10 mouse cellular contexts compared by ENCODE assay signal in the genomic region with DNA sequence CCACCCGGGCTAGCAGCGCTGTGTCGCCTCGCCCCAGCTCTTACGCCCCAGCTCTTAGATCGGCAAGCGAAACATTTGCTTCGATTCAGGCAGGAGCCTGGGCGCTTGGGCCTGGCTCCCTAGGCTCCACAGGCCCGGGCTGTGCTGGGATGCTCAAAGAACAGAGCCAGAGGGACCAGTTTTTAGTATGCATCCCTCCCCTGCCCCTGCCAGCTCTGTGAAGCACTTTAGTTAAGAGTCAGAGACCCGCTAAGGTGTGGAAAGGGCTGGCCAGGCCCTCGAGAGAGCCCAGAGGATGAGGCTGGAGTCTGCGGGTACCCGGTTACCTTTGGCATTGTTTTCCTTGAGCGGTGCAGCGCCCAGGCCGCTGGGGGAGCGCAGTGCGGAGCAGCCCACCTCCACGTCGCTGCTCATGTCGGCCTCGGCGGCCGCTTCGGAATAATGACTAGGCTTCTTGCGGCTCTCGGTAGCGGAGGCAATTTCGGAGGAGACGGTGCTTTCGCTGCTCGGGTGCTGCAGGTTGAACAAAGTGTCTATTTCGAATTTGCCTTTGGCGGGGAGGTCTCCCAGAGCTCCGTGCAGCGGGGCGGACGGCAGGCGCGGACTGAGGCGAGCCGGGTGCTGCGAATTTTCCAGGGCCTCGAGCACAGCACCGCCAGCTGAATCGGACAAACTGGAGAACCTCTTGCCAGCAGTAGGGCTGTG. TPM values are rescaled to one million over a fixed set of nuclear protein-coding genes. Genes with fewer than 3 reads are reported as not detected.
DNase-seq lines count a peak whose midpoint lies in the region; ATAC-seq and TF ChIP-seq lines count a peak whose summit lies in the region.
"Had no signal": no experiment of that assay in that cellular context is flagged by ENCODE, and none has a peak within 500 bp of the region (broad histone marks: within the 10 kb centered on the region; RNA-seq: fewer than 3 reads in every experiment).

No protein-coding gene starts in this region.

- peaks cover 75% of the 10 kb centered on the region for H3K27me3 ChIP-seq in kidney, postnatal 0 days (ENCODE audit: insufficient read depth, low read length)
- peaks cover 90% of the 10 kb centered on the region for H3K27me3 ChIP-seq in kidney, embryonic 14.5 days (ENCODE audit: control insufficient read depth, insufficient read depth, low read length)
- peaks cover 65% of the 10 kb centered on the region for H3K27me3 ChIP-seq in hindbrain, embryonic 15.5 days

- WGBS in kidney, postnatal 0 days: 2% methylated on average over 47 of the region's 47 CpGs
- WGBS in kidney, embryonic 14.5 days: under 1% methylated on average over 47 of the region's 47 CpGs
- under 1% methylated on average over 47 of the region's 47 CpGs for WGBS in hindbrain, embryonic 15.5 days

- no peak for TF ChIP-seq CTCF in kidney, postnatal 0 days (IDR thresholded peaks at IDR 0.05; ENCODE audit: low read depth)

- H3K9me3 ChIP-seq in kidney, postnatal 0 days (replicated peaks; ENCODE audit: low read length): no peaks in the 10 kb centered on the region
- H3K9me3 ChIP-seq in kidney, embryonic 14.5 days (ENCODE audit: control insufficient read depth, low read length): no peaks in the 10 kb centered on the region
- no peaks in the 10 kb centered on the region for H3K9me3 ChIP-seq in hindbrain, embryonic 15.5 days

- no peak overlapping the region for H3K27ac ChIP-seq in kidney, postnatal 0 days
- no peak overlapping the region for H3K27ac ChIP-seq in kidney, embryonic 14.5 days (ENCODE audit: low read depth, low read length)
- H3K27ac ChIP-seq in hindbrain, embryonic 15.5 days (replicated peaks): peak overlapping the region; percentile 28

- no peaks in the 10 kb centered on the region for H3K36me3 ChIP-seq in kidney, postnatal 0 days (ENCODE audit: insufficient read depth, low read length)
- H3K36me3 ChIP-seq in kidney, embryonic 14.5 days (ENCODE audit: control insufficient read depth, insufficient read depth, low read length): no peaks in the 10 kb centered on the region
- no peaks in the 10 kb centered on the region for H3K36me3 ChIP-seq in hindbrain, embryonic 15.5 days

- no peak overlapping the region for H3K4me3 ChIP-seq in kidney, postnatal 0 days (replicated peaks; ENCODE audit: low read depth, low read length)
- no peak overlapping the region for H3K4me3 ChIP-seq in kidney, embryonic 14.5 days (ENCODE audit: low read length)
- peak overlapping the region; percentile 20 for H3K4me3 ChIP-seq in hindbrain, embryonic 15.5 days

- H3K4me2 ChIP-seq in kidney, postnatal 0 days (ENCODE audit: low read length): no peak overlapping the region
- H3K4me2 ChIP-seq in kidney, embryonic 14.5 days (replicated peaks; ENCODE audit: low read depth, low read length): no peak overlapping the region
- H3K4me2 ChIP-seq in hindbrain, embryonic 15.5 days: peak overlapping the region; percentile 1; the same call in 1 of the 2 replicates

- peak; percentile 22 for DNase-seq in kidney, postnatal 0 days (ENCODE audit: low spot score)
- peak; percentile 68 for DNase-seq in embryo, embryonic 11 days
- DNase-seq in neural tube, embryonic 10.5 days (ENCODE audit: extremely low spot score, low spot score): peak; percentile 80
- no peak for DNase-seq in thymus, postnatal 25 days
- no peak for DNase-seq in spleen, adult 12 weeks (ENCODE audit: low spot score)
- DNase-seq: right cerebral cortex, postnatal 4 days had no signal

- H3K4me1 ChIP-seq in kidney, postnatal 0 days (replicated peaks; ENCODE audit: insufficient read depth, low read length): peaks cover 4% of the 10 kb centered on the region; the same call in 1 of the 2 replicates
- H3K4me1 ChIP-seq in kidney, embryonic 14.5 days (ENCODE audit: control insufficient read depth, insufficient read depth, low read length): peaks cover 15% of the 10 kb centered on the region
- peaks cover 15% of the 10 kb centered on the region for H3K4me1 ChIP-seq in hindbrain, embryonic 15.5 days (replicated peaks)

- ATAC-seq in kidney, postnatal 0 days (replicated peaks; ENCODE audit: low FRiP score, low read depth): no peak
- ATAC-seq in kidney, embryonic 14.5 days (ENCODE audit: low FRiP score, low TSS enrichment): no peak
- no peak for ATAC-seq in hindbrain, embryonic 15.5 days (ENCODE audit: low FRiP score, low read depth)

- H3K9ac ChIP-seq in kidney, postnatal 0 days (ENCODE audit: low read depth, low read length): no peak overlapping the region
- H3K9ac ChIP-seq in kidney, embryonic 14.5 days (ENCODE audit: low read depth, low read length): no peak overlapping the region
- H3K9ac ChIP-seq in hindbrain, embryonic 15.5 days: no peak overlapping the region

RNA-seq across cellular contexts. Expression of a gene that starts 0.5 kb away (rescaled TPM):
- polyA plus RNA-seq in kidney, postnatal 0 days (2015; fragmentation: Nextera tagmentation; extraction: Ambion mirVana): 0.08 TPM in 1 of 2 replicates, not detected in the other
- not detected in 2 replicates for polyA plus RNA-seq in kidney, embryonic 14.5 days (2014; fragmentation: Nextera tagmentation; extraction: Ambion mirVana)
- polyA plus RNA-seq in hindbrain, embryonic 15.5 days (2015; fragmentation: Nextera tagmentation; extraction: Ambion mirVana): 0.76 and 0.87 TPM in 2 replicates
- polyA plus RNA-seq: kidney, embryonic 16.5 days; lung, embryonic 16.5 days had no signal

RNA-seq across cellular contexts. Expression of a gene that starts 9.3 kb away (rescaled TPM):
- 0.10 TPM in 1 of 2 replicates, not detected in the other for polyA plus RNA-seq in kidney, postnatal 0 days (2015; fragmentation: Nextera tagmentation; extraction: Ambion mirVana)
- 0.17 and 0.22 TPM in 2 replicates for polyA plus RNA-seq in kidney, embryonic 14.5 days (2014; fragmentation: Nextera tagmentation; extraction: Ambion mirVana)
- not detected in 2 replicates for polyA plus RNA-seq in hindbrain, embryonic 15.5 days (2015; fragmentation: Nextera tagmentation; extraction: Ambion mirVana)
- polyA plus RNA-seq: lung, embryonic 16.5 days had no signal

RNA-seq across cellular contexts. Expression of a gene that starts 16.0 kb away (rescaled TPM):
- 2.6 and 2.8 TPM in 2 replicates for polyA plus RNA-seq in kidney, postnatal 0 days (2015; fragmentation: Nextera tagmentation; extraction: Ambion mirVana)
- polyA plus RNA-seq in kidney, embryonic 14.5 days (2014; fragmentation: Nextera tagmentation; extraction: Ambion mirVana): 6.2 and 7.2 TPM in 2 replicates
- not detected in 2 replicates for polyA plus RNA-seq in hindbrain, embryonic 15.5 days (2015; fragmentation: Nextera tagmentation; extraction: Ambion mirVana)
- polyA plus RNA-seq: lung, embryonic 16.5 days had no signal

RNA-seq across cellular contexts. Expression of a gene that starts 20.5 kb away (rescaled TPM):
- 19.7 and 23.8 TPM in 2 replicates for polyA plus RNA-seq in kidney, postnatal 0 days (2015; fragmentation: Nextera tagmentation; extraction: Ambion mirVana)
- polyA plus RNA-seq in kidney, embryonic 14.5 days (2014; fragmentation: Nextera tagmentation; extraction: Ambion mirVana): 54.5 and 56.2 TPM in 2 replicates
- polyA plus RNA-seq in hindbrain, embryonic 15.5 days (2015; fragmentation: Nextera tagmentation; extraction: Ambion mirVana): not detected in 2 replicates
- polyA plus RNA-seq: lung, embryonic 16.5 days had no signal

RNA-seq across cellular contexts. Expression of a gene that starts 32.9 kb away (rescaled TPM):
- polyA plus RNA-seq in kidney, postnatal 0 days (2015; fragmentation: Nextera tagmentation; extraction: Ambion mirVana): 44.6 and 45.5 TPM in 2 replicates
- 45.1 and 45.9 TPM in 2 replicates for polyA plus RNA-seq in kidney, embryonic 14.5 days (2014; fragmentation: Nextera tagmentation; extraction: Ambion mirVana)
- polyA plus RNA-seq in hindbrain, embryonic 15.5 days (2015; fragmentation: Nextera tagmentation; extraction: Ambion mirVana): not detected in 2 replicates

Comparison
In these comparisons a context has a peak if more than half of its experiments do, and no peak if none do; other contexts are left out.
1. DNase-seq: peak in kidney, postnatal 0 days (single experiment), embryo, embryonic 11 days (single experiment) and neural tube, embryonic 10.5 days (single experiment); none in thymus, postnatal 25 days (single experiment) and spleen, adult 12 weeks (single experiment).